Mouse (Mus musculus) embryonic facial prominence, embryonic 12.5 days (tissue): ENCODE data around the gene Ehd4. TPM values are rescaled to one million over a fixed set of nuclear protein-coding genes. Genes with fewer than 3 reads are reported as not detected.

Source experiments
- ATAC-seq: fragments of 200-750 bp; cut with Nextera tagmentation; 2 replicates; pipeline ENCODE4 v1.8.0; 2017; ENCODE audit not compliant: insufficient number of reproducible peaks, insufficient read depth, low FRiP score, low TSS enrichment
- H3K27ac ChIP-seq: fragments of 300-500 bp; sonication (generic); 2 replicates; pipeline ENCODE4 v1.5.1; 2016; ENCODE audit warnings: mild to moderate bottlenecking
- H3K27me3 ChIP-seq: fragments of 300-500 bp; sonication (generic); 2 replicates; pipeline ENCODE4 v1.6.1; 2016; ENCODE audit warnings: mild to moderate bottlenecking, moderate library complexity
- H3K36me3 ChIP-seq: fragments of 300-500 bp; sonication (generic); 2 replicates; pipeline ENCODE4 v1.6.1; 2016; ENCODE audit warnings: mild to moderate bottlenecking
- H3K4me1 ChIP-seq: fragments of 300-500 bp; sonication (generic); 2 replicates; pipeline ENCODE4 v1.6.1; 2016
- H3K4me2 ChIP-seq: fragments of 300-500 bp; sonication (generic); replicated peaks from 2 replicates; pipeline ENCODE4 v1.6.1; 2016; ENCODE audit warnings: mild to moderate bottlenecking, moderate library complexity
- H3K4me3 ChIP-seq: fragments of 300-500 bp; sonication (generic); 2 replicates; pipeline ENCODE4 v1.5.1; 2016; ENCODE audit warnings: mild to moderate bottlenecking
- H3K9ac ChIP-seq: fragments of 300-500 bp; sonication (generic); 2 replicates; pipeline ENCODE4 v1.6.1; 2016; ENCODE audit warnings: mild to moderate bottlenecking, moderate library complexity
- H3K9me3 ChIP-seq: fragments of 300-500 bp; sonication (generic); 2 replicates; pipeline ENCODE4 v1.6.1; 2016; ENCODE audit warnings: mild to moderate bottlenecking, moderate library complexity
- WGBS: fragments of 180-500 bp; shearing (Covaris S2); methylation state at CpG from one replicate; pipeline ENCODE4 v1.1.7; 2016; 5-methylcytosine and 5-hydroxymethylcytosine counted together
- polyA plus RNA-seq: library from polyadenylated mRNA; unstranded; fragments of >200 nt; fragmentation: Nextera tagmentation; extraction: Ambion mirVana; gene quantifications from 2 replicates; pipeline ENCODE4 v1.2.1, GENCODE M21; 2016

The Ehd4 gene
- polyA plus RNA-seq, 1 experiment from 2014 or later: 22.8 TPM

DNA sequence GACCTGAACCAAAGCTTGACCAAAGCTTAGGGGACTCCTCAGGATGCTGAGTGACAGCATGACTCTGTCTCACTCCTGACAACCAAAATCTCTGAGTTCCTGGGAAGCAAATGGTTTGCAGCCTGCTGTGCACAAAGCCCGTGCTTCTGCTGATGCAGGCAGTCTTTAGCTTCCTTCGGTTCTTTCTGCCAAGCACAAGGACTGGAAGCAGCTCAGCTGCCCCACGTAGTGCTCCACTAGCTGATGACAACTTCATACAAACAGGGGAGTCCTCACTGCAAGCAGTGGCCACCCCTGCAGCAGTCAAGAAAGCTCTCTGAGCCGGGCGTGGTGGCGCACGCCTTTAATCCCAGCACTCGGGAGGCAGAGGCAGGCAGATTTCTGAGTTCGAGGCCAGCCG, 11.1 kb upstream of the Ehd4 start:
- H3K9ac ChIP-seq: no peak overlapping the region
- no peaks in the 10 kb centered on the region for H3K27me3 ChIP-seq
- no peak overlapping the region for H3K4me2 ChIP-seq
- ATAC-seq: no peak
- no peak overlapping the region for H3K27ac ChIP-seq
- no peaks in the 10 kb centered on the region for H3K4me1 ChIP-seq
- H3K4me3 ChIP-seq: no peak overlapping the region
- no peaks in the 10 kb centered on the region for H3K9me3 ChIP-seq
- WGBS: 82% methylated on average over 10 of the region's 10 CpGs
- H3K36me3 ChIP-seq: no peaks in the 10 kb centered on the region

DNA sequence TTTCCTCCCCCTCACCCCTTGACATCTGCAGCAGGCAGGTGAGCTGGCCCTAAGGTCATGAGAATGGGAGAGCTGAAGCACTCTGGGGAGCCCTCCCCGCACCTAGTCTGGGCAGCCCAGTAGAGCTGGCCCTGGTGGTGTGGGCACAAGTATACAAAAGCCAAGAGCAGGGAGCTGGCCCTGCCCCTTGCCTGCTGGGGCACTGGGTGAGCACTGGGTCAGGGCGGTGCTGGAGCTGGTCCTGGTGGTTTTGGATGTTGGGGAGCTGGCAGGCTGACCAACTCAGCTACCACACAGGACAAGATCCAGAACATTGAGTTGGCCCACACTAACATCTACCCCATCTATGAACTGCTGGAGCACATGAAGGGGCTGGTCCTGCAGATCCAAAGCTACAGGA, 5.0 kb upstream of the Ehd4 start:
- Histone ChIP-seq H3K27ac (no peak overlapping the region), H3K36me3 (no peaks in the 10 kb centered on the region), H3K4me2 (no peak overlapping the region), H3K9me3 (no peaks in the 10 kb centered on the region), H3K9ac (no peak overlapping the region), H3K4me1 (no peaks in the 10 kb centered on the region), H3K4me3 (no peak overlapping the region), H3K27me3 (0 out of 2 replicates have a peak, but pooled peaks cover 3% of the 10 kb centered on the region)
- no peak for ATAC-seq
- 84% methylated on average over 2 of the region's 2 CpGs for WGBS

DNA sequence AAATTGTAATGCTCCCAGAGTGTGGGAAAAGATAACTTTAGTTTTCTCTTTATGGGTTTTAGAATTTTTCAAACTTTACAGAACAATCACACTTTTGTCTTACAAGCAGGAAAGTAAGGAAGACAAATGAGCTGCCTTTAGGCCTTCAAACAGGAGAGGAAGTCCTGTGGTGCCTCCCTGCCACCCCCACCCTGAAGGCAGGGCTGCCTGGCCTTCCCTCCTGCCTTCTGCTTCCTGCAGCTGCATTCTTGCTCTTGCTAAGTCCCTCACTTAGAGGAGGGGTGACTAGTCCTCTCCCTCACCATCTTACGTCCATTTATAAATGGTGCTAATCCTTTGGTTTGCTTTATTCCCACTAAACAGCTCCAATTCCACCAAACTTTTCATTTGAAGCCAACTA, 4.4 kb upstream of the Ehd4 start:
- ATAC-seq: no peak
- no peaks in the 10 kb centered on the region for H3K9me3 ChIP-seq
- 24% methylated on average over 1 of the region's 1 CpGs for WGBS
- no peaks in the 10 kb centered on the region for H3K4me1 ChIP-seq
- no peak overlapping the region for H3K4me2 ChIP-seq
- H3K36me3 ChIP-seq: no peaks in the 10 kb centered on the region
- H3K9ac ChIP-seq: no peak overlapping the region
- no peak overlapping the region for H3K27ac ChIP-seq
- 0 out of 2 replicates have a peak, but pooled peaks cover 3% of the 10 kb centered on the region for H3K27me3 ChIP-seq
- H3K4me3 ChIP-seq: no peak overlapping the region

DNA sequence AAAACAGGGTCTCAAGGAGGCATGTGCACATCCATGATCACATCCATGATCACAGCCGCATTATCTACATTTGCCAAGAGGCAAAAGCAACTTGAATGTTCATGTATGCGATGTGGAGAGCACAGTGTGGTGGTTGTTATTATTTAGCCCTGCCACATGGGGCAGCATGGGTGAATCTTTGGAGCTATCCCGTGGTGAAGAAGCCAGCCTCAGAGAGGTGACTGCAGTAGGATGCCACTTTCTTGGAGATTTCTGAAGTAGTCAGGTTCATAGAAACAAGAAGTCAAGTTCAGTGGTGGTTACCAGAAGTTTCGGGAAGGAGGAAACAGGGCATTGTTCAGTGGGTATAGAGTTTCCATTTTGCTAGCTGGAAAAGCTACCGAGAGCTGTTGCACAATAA, 3.6 kb upstream of the Ehd4 start:
- Histone ChIP-seq H3K9me3 (no peaks in the 10 kb centered on the region), H3K4me3 (no peak overlapping the region), H3K9ac (no peak overlapping the region), H3K27me3 (0 out of 2 replicates have a peak, but pooled peaks cover 3% of the 10 kb centered on the region), H3K4me2 (no peak overlapping the region), H3K4me1 (no peaks in the 10 kb centered on the region), H3K36me3 (no peaks in the 10 kb centered on the region), H3K27ac (no peak overlapping the region)
- ATAC-seq: no peak
- 57% methylated on average over 5 of the region's 5 CpGs for WGBS

DNA sequence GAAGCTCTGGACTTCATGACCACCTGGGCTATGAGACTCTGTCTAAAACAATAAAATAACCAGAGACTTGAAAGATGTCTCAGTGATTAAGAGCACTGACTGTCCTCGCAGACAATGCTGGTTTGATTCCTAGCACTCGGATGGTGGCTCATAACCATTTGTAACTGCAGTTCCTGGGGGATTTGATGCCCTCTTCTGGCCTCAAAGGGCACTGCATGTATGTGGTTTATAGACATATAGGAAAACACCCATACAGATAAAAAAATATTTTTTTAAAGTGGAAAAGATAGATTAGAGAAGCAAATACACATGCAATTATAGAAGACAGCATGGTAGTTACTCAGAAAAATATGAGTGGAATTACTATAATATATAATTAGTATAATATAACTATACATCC, 3.2 kb upstream of the Ehd4 start:
- Histone ChIP-seq H3K27me3 (0 out of 2 replicates have a peak, but pooled peaks cover 3% of the 10 kb centered on the region), H3K9ac (no peak overlapping the region), H3K27ac (no peak overlapping the region), H3K4me3 (no peak overlapping the region), H3K4me2 (no peak overlapping the region), H3K4me1 (no peaks in the 10 kb centered on the region), H3K9me3 (no peaks in the 10 kb centered on the region), H3K36me3 (no peaks in the 10 kb centered on the region)
- WGBS: 66% methylated on average over 2 of the region's 2 CpGs
- no peak for ATAC-seq

DNA sequence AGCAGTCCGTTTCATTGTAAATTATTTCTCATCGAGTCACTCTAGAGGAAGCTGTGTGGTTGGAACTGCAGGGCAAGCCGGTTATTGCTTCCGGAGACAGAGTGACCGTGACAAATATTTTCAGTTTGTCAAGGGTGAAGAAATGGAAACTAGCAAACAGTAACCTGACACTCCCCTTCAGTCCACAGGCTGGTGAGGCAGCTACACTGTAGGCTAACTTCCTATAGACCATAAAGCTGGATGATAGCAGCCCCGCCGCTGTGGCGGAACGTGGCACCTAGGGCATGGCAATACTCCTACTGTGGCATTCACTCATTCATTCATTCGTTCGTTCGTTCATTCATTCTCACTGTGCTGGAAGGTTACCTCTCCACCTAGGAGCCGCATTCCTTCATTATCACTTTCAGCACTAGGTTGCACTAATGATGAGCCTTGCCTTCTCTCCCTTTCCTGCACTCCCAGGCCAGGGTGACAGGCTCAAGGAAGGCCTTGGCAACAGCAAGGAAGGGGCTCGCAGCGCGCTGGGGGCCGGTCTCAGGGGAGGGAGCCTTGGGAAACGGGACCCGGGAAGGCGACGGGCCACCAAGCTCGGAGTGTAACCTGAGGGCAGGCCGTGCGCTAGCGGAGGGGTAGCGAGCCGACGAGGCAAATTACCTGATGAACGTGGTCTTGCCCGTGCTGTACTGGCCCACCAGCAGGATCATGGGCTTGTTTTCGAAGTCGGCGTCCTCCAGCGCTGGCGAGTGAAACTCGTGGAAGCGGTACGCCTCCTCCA, 633 bp downstream of the Ehd4 start:
- Histone ChIP-seq H3K36me3 (no peaks in the 10 kb centered on the region), H3K4me2 (peak overlapping the region; percentile 98), H3K27me3 (0 out of 2 replicates have a peak, but pooled peaks cover 3% of the 10 kb centered on the region), H3K9me3 (no peaks in the 10 kb centered on the region), H3K4me3 (peak overlapping the region; percentile 66), H3K4me1 (no peaks in the 10 kb centered on the region), H3K9ac (peak overlapping the region; percentile 68), H3K27ac (0 out of 2 replicates have a peak overlapping the region, but pooled peaks have one; percentile 54)
- WGBS: 2% methylated on average over 38 of the region's 38 CpGs
- ATAC-seq: peak; percentile 50; the same call in 1 of the 2 replicates

DNA sequence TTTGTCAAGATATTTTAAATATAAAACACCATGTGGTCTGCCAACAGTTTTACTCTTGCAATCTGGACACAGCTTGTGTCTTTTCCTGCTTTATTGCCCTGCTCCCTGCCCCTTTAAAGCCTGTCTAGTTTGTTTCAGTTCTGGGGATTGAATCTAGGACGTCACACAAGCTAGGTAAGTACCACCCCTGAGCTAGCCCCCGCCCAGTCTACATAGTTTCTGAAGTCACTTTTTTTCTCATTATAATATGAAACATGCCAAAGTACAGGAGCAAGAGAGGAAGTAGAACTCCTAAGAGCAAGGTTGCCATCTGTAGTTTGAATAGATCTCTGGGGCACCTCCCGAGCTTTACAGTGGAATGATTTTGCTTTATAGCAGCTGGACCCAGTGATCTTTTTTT, 3.8 kb downstream of the Ehd4 start:
- H3K36me3 ChIP-seq: no peaks in the 10 kb centered on the region
- no peak for ATAC-seq
- H3K4me3 ChIP-seq: no peak overlapping the region
- H3K27me3 ChIP-seq: 0 out of 2 replicates have a peak, but pooled peaks cover under 1% of the 10 kb centered on the region
- H3K9me3 ChIP-seq: no peaks in the 10 kb centered on the region
- H3K9ac ChIP-seq: no peak overlapping the region
- WGBS: 83% methylated on average over 3 of the region's 3 CpGs
- no peaks in the 10 kb centered on the region for H3K4me1 ChIP-seq
- H3K27ac ChIP-seq: no peak overlapping the region
- no peak overlapping the region for H3K4me2 ChIP-seq

DNA sequence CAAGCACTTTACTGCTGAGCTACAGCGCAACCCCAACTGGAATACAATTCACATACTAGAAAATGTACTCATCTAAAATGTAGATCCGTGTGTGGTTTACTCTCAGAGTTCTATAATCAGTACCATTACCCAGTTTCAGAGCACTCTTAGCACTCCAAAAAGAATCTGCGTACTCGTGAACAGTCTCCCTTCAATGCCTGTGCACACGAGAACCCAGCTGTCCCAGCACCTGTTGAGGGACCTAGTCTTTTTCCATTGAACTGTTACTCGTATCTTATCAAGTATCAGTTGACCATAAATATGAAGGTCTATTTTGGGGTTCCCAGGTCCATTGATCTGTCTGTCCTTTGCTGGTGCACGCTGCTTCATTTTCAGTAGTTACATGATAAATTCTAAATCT, 4.8 kb downstream of the Ehd4 start:
- Histone ChIP-seq H3K4me3 (no peak overlapping the region), H3K27me3 (no peaks in the 10 kb centered on the region), H3K9me3 (no peaks in the 10 kb centered on the region), H3K4me2 (no peak overlapping the region), H3K4me1 (no peaks in the 10 kb centered on the region), H3K36me3 (no peaks in the 10 kb centered on the region), H3K27ac (no peak overlapping the region), H3K9ac (no peak overlapping the region)
- WGBS: 88% methylated on average over 7 of the region's 7 CpGs
- ATAC-seq: no peak

DNA sequence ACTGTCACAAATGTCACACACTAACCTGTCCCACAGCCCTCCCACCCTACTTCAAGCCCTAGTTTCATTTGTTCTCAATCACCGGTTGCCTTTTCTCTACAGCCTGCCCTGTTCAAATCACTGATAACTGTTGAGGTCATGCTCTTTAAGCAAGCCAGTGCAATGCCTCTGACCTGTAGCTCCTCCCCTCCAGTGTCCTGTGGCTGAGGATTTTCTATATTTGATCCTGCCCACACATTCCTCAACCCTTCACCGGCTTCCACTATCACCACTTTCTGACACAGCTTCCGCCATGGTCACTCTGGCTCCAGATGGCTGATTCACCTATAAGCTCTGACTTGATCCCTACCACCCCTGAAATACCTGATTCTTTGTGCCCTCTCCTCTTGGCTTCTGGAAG, 6.4 kb downstream of the Ehd4 start:
- Histone ChIP-seq H3K4me1 (no peaks in the 10 kb centered on the region), H3K27ac (no peak overlapping the region), H3K4me3 (no peak overlapping the region), H3K9me3 (no peaks in the 10 kb centered on the region), H3K9ac (no peak overlapping the region), H3K27me3 (no peaks in the 10 kb centered on the region), H3K4me2 (no peak overlapping the region), H3K36me3 (no peaks in the 10 kb centered on the region)
- 74% methylated on average over 3 of the region's 3 CpGs for WGBS
- ATAC-seq: no peak

DNA sequence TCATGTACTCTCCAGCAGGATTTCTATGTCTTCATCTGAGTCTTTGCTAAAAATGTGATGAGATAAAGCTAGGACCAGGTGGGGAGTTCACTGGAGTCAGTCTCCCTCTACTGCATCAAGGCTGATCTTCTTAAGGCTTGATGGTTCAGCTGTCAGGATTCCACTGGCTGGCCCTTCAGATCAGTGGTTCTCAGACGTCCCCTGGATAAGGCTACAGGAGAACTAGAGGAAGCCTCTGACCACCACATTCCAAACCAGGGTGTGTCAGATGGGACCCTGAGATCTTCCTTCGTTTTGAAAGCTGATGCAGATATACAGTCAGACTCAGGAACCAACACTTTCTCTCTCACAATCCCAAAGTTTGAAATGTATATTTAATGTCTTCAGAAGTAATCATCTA, 7.0 kb downstream of the Ehd4 start:
- no peaks in the 10 kb centered on the region for H3K9me3 ChIP-seq
- WGBS: 58% methylated on average over 2 of the region's 2 CpGs
- H3K4me1 ChIP-seq: no peaks in the 10 kb centered on the region
- no peaks in the 10 kb centered on the region for H3K27me3 ChIP-seq
- H3K9ac ChIP-seq: no peak overlapping the region
- no peak for ATAC-seq
- no peak overlapping the region for H3K27ac ChIP-seq
- no peak overlapping the region for H3K4me2 ChIP-seq
- H3K36me3 ChIP-seq: no peaks in the 10 kb centered on the region
- no peak overlapping the region for H3K4me3 ChIP-seq

DNA sequence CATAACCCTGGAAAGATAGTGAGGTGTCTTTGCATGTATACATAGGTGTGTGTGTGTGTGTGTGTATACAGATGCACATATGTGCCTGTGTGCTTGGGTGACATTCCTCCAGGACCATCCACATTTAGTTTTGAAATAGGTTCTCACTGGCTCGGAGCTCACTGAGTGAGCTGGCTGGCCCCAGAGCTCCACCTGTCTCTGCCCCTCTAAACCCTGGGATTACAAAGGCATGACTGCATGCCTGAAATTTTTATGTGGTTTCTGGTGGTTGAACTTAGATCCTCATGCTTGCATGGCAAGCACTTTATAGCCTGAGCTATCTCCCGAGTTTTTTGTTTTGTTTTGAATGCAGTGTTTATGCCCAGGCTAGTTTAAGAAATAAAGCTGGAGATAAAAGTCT, 7.9 kb downstream of the Ehd4 start:
- Histone ChIP-seq H3K27ac (no peak overlapping the region), H3K4me1 (no peaks in the 10 kb centered on the region), H3K4me2 (no peak overlapping the region), H3K9ac (no peak overlapping the region), H3K4me3 (no peak overlapping the region), H3K9me3 (no peaks in the 10 kb centered on the region), H3K27me3 (no peaks in the 10 kb centered on the region), H3K36me3 (no peaks in the 10 kb centered on the region)
- WGBS: 62% methylated on average over 2 of the region's 2 CpGs
- no peak for ATAC-seq

DNA sequence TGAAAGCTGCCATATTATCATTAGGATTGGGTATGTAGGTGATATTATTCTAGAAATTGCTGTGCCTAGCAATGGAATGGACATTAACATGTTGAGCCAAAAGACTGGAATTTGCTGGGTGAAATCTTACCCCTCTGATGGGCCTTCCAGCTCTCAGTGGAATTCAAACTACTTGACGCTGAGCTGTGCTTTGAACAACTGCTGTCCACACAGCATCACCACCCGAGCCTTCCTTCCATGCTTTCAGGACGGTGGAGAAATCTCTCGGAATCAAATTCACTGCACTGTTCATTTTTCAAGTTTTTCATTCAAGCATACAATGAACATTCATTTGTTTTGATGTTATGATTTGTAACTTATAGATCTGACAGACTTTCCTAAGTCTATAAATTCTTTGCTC, 10.0 kb downstream of the Ehd4 start:
- no peak overlapping the region for H3K27ac ChIP-seq
- H3K9me3 ChIP-seq: no peaks in the 10 kb centered on the region
- ATAC-seq: no peak
- no peaks in the 10 kb centered on the region for H3K36me3 ChIP-seq
- 78% methylated on average over 4 of the region's 4 CpGs for WGBS
- no peak overlapping the region for H3K4me2 ChIP-seq
- H3K4me3 ChIP-seq: no peak overlapping the region
- H3K27me3 ChIP-seq: no peaks in the 10 kb centered on the region
- no peak overlapping the region for H3K9ac ChIP-seq
- no peaks in the 10 kb centered on the region for H3K4me1 ChIP-seq
